Mouse (Mus musculus): ENCODE results near the gene 2900026A02Rik. TPM values are rescaled to one million over a fixed set of nuclear protein-coding genes. Genes with fewer than 3 reads are reported as not detected.

2900026A02Rik gene
- polyA plus RNA-seq, 1 experiment from 2014 or later = 12.6 TPM

DNA sequence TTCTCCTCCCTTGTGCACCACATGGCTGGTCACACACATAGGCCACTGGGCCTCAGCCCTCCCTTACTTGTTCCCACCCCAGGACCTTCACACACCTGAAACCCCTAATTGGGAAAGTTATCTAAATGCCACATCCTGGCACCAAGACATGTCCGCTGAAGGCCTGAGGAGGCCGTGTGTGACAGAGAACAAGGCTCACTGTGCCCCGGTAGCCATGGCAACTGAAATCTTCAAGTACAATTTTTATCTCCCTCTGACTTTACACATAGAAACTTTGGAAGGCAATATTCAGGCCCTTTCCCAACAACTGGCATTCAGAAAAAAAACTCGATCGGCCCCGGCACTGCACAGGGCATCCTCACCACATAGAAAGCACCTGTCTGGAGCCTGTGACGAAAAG is 72.0 kb downstream of the 2900026A02Rik start:
- ATAC-seq (ENCODE audit: low read depth) = no peak
- Histone ChIP-seq H3K27ac (ENCODE audit: low read length) (no peak overlapping the region), H3K4me1 (replicated peaks; ENCODE audit: control insufficient read depth, insufficient read depth, low read length) (peaks cover 25% of the 10 kb centered on the region), H3K4me2 (ENCODE audit: low read depth, low read length) (no peak overlapping the region), H3K36me3 (ENCODE audit: control insufficient read depth, insufficient read depth, low read length) (no peaks in the 10 kb centered on the region), H3K27me3 (ENCODE audit: control insufficient read depth, insufficient read depth, low read depth, low read length) (no peaks in the 10 kb centered on the region), H3K9ac (ENCODE audit: low read length) (no peak overlapping the region), H3K4me3 (ENCODE audit: low read length) (no peak overlapping the region), H3K9me3 (ENCODE audit: control insufficient read depth, low read length) (no peaks in the 10 kb centered on the region)
- 61% methylated on average over 7 of the region's 7 CpGs for WGBS

DNA sequence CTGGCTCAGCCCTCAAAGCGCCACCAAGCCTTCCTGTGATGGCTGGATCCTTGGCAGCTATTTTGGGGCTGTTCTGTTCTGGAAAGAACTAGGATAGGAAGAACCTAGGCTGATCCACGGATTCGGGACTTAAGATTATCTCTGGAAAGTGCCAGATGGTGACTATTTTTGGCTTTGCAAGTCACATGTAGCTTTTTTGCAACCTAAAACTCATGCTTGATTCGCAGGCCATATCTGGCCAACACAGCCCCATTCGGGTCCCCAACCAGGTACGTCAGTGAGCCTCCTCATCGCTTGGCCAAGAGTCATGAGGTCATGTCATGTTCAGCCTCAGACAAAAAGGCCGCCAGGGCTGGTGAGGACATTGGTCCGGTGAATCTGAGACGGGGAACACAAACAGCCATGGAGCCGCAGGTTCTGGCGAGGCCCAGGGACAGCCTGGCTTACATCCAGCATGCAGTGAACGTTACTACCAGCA is 73.0 kb downstream of the 2900026A02Rik start:
- Histone ChIP-seq H3K4me2 (ENCODE audit: low read depth, low read length) (no peak overlapping the region), H3K9ac (ENCODE audit: low read length) (no peak overlapping the region), H3K27ac (ENCODE audit: low read length) (no peak overlapping the region), H3K36me3 (ENCODE audit: control insufficient read depth, insufficient read depth, low read length) (no peaks in the 10 kb centered on the region), H3K9me3 (ENCODE audit: control insufficient read depth, low read length) (no peaks in the 10 kb centered on the region), H3K27me3 (ENCODE audit: control insufficient read depth, insufficient read depth, low read depth, low read length) (no peaks in the 10 kb centered on the region), H3K4me3 (ENCODE audit: low read length) (no peak overlapping the region), H3K4me1 (replicated peaks; ENCODE audit: control insufficient read depth, insufficient read depth, low read length) (peaks cover 15% of the 10 kb centered on the region)
- no peak for ATAC-seq (ENCODE audit: low read depth)
- 60% methylated on average over 13 of the region's 13 CpGs for WGBS

DNA sequence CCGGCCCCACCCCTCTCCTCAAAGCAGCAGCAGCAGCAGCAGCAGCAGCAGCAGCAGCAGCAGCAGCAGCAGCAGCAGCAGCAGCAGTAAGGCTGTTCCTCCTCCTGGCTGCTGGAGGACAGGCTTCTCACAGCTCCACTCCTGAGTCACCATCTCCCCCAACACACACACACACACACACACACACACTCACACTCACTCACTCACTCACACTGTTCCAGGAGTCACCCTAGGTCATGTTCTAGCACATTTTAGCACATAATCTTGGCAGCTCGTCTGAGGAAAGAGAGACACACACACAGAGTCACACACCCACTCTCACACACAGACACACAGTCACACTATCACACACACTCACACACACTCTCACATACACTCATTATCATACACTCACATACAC is 74.4 kb downstream of the 2900026A02Rik start:
- ATAC-seq (ENCODE audit: low read depth) = no peak
- peaks cover 12% of the 10 kb centered on the region for H3K4me1 ChIP-seq (replicated peaks; ENCODE audit: control insufficient read depth, insufficient read depth, low read length)
- WGBS = 33% methylated on average over 2 of the region's 2 CpGs

DNA sequence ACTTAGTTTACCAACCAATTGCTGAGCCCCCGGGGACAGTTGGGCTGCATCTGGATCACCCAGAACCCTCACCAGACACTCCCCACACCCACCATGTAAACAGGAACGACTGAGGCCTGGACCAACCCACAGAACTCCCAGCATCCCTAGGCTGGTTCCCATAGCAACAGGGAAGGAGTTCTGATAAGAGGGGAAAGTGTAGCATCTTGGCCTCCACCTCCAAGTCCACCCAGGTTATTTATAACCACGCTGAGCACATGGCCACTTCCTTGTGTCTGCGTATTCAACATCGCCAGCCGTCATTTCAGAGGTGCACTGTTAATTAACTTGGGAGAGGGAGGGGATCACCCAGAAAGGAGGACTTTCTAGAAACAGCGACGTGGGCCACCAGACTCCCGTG is 75.9 kb downstream of the 2900026A02Rik start:
- no peaks in the 10 kb centered on the region for H3K36me3 ChIP-seq (ENCODE audit: control insufficient read depth, insufficient read depth, low read length)
- no peaks in the 10 kb centered on the region for H3K27me3 ChIP-seq (ENCODE audit: control insufficient read depth, insufficient read depth, low read depth, low read length)
- 44% methylated on average over 9 of the region's 9 CpGs for WGBS
- no peak overlapping the region for H3K4me3 ChIP-seq (ENCODE audit: low read length)
- ATAC-seq (ENCODE audit: low read depth) = no peak
- no peak overlapping the region for H3K4me2 ChIP-seq (ENCODE audit: low read depth, low read length)
- peaks cover 3% of the 10 kb centered on the region for H3K4me1 ChIP-seq (replicated peaks; ENCODE audit: control insufficient read depth, insufficient read depth, low read length)
- H3K9me3 ChIP-seq (ENCODE audit: control insufficient read depth, low read length) = 0 out of 2 replicates have a peak, but pooled peaks cover 4% of the 10 kb centered on the region
- H3K27ac ChIP-seq (ENCODE audit: low read length) = no peak overlapping the region
- no peak overlapping the region for H3K9ac ChIP-seq (ENCODE audit: low read length)

More for the DNA sequence above, 74.4 kb downstream of the 2900026A02Rik start:
- H3K4me3 ChIP-seq (ENCODE audit: low read length) = no peak overlapping the region
- no peaks in the 10 kb centered on the region for H3K36me3 ChIP-seq (ENCODE audit: control insufficient read depth, insufficient read depth, low read length)
- H3K27me3 ChIP-seq (ENCODE audit: control insufficient read depth, insufficient read depth, low read depth, low read length) = no peaks in the 10 kb centered on the region
- H3K9me3 ChIP-seq (ENCODE audit: control insufficient read depth, low read length) = no peaks in the 10 kb centered on the region
- no peak overlapping the region for H3K4me2 ChIP-seq (ENCODE audit: low read depth, low read length)
- no peak overlapping the region for H3K27ac ChIP-seq (ENCODE audit: low read length)
- no peak overlapping the region for H3K9ac ChIP-seq (ENCODE audit: low read length)

DNA sequence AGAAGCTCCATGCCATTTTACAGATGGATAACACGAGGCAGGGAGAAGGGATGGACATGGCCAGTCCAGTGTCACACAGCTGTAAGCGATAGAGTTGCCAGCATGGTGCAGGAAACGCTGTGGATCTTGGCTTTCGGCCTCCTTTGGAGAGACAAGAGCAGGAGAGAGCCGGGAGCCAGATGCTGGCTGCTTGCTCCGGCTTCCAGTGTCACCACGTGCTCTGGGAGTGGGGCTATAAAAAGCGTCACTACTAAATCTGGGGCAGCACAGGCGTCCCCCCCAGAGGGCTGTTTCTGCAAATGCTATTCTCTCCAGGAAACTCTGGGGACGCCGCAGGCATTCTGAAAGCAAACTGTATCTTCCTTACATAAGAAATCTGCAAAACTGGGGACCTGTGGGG is 78.5 kb downstream of the 2900026A02Rik start:
- Histone ChIP-seq H3K4me2 (ENCODE audit: low read depth, low read length) (no peak overlapping the region), H3K9me3 (ENCODE audit: control insufficient read depth, low read length) (0 out of 2 replicates have a peak, but pooled peaks cover 4% of the 10 kb centered on the region), H3K27me3 (ENCODE audit: control insufficient read depth, insufficient read depth, low read depth, low read length) (no peaks in the 10 kb centered on the region; the same call in 1 of the 2 replicates), H3K9ac (ENCODE audit: low read length) (no peak overlapping the region), H3K4me3 (ENCODE audit: low read length) (no peak overlapping the region), H3K27ac (ENCODE audit: low read length) (no peak overlapping the region), H3K4me1 (replicated peaks; ENCODE audit: control insufficient read depth, insufficient read depth, low read length) (peaks cover 17% of the 10 kb centered on the region), H3K36me3 (ENCODE audit: control insufficient read depth, insufficient read depth, low read length) (no peaks in the 10 kb centered on the region)
- 38% methylated on average over 11 of the region's 11 CpGs for WGBS
- ATAC-seq (ENCODE audit: low read depth) = no peak

DNA sequence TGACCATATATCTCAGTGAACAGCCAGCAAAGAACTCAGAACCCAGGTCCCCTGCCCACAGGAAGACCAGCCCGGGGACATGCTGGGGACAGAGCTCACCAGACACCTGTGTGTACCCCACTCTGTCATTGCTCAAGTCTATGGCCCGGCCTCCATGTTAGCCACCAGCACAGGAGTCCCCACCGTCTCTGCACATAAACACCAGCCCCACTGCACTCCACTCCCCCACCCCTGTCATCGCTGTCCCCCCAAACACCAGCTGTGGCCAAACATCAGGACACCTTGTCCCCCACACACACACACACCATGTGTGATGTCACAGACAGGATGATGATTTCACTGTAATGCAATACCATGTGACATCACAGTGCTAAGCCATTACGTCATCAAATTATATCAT is 79.0 kb downstream of the 2900026A02Rik start:
- Histone ChIP-seq H3K9ac (ENCODE audit: low read length) (no peak overlapping the region), H3K9me3 (ENCODE audit: control insufficient read depth, low read length) (0 out of 2 replicates have a peak, but pooled peaks cover 4% of the 10 kb centered on the region), H3K4me2 (ENCODE audit: low read depth, low read length) (no peak overlapping the region), H3K4me3 (ENCODE audit: low read length) (no peak overlapping the region), H3K36me3 (ENCODE audit: control insufficient read depth, insufficient read depth, low read length) (no peaks in the 10 kb centered on the region), H3K27ac (ENCODE audit: low read length) (no peak overlapping the region), H3K27me3 (ENCODE audit: control insufficient read depth, insufficient read depth, low read depth, low read length) (no peaks in the 10 kb centered on the region; the same call in 1 of the 2 replicates), H3K4me1 (replicated peaks; ENCODE audit: control insufficient read depth, insufficient read depth, low read length) (peaks cover 17% of the 10 kb centered on the region)
- WGBS = 89% methylated on average over 5 of the region's 5 CpGs
- no peak for ATAC-seq (ENCODE audit: low read depth)

DNA sequence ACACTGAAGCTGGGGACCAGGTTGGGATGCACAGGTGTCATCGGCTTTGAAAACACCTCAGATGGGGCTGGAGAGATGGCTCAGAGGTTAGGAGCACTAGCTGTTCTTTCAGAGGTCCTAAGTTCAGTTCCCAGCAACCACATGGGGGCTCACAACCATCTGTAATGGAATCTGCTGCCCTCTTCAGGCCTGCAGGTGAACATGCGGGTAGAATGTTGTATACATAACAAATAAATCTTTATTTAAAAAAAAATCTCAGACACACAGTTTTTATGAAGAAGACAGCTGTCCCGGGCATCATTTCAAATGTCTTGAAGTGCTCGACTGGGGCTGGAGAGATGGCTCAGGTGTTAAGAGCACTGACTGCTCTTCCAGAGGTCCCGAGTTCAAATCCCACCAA is 80.2 kb downstream of the 2900026A02Rik start:
- no peak for ATAC-seq (ENCODE audit: low read depth)
- no peak overlapping the region for H3K4me2 ChIP-seq (ENCODE audit: low read depth, low read length)
- WGBS = 94% methylated on average over 5 of the region's 5 CpGs
- peaks cover 17% of the 10 kb centered on the region for H3K4me1 ChIP-seq (replicated peaks; ENCODE audit: control insufficient read depth, insufficient read depth, low read length)
- H3K9ac ChIP-seq (ENCODE audit: low read length) = no peak overlapping the region
- H3K4me3 ChIP-seq (ENCODE audit: low read length) = no peak overlapping the region
- no peak overlapping the region for H3K27ac ChIP-seq (ENCODE audit: low read length)
- no peaks in the 10 kb centered on the region for H3K36me3 ChIP-seq (ENCODE audit: control insufficient read depth, insufficient read depth, low read length)
- H3K27me3 ChIP-seq (ENCODE audit: control insufficient read depth, insufficient read depth, low read depth, low read length) = no peaks in the 10 kb centered on the region; the same call in 1 of the 2 replicates
- 0 out of 2 replicates have a peak, but pooled peaks cover 4% of the 10 kb centered on the region for H3K9me3 ChIP-seq (ENCODE audit: control insufficient read depth, low read length)

DNA sequence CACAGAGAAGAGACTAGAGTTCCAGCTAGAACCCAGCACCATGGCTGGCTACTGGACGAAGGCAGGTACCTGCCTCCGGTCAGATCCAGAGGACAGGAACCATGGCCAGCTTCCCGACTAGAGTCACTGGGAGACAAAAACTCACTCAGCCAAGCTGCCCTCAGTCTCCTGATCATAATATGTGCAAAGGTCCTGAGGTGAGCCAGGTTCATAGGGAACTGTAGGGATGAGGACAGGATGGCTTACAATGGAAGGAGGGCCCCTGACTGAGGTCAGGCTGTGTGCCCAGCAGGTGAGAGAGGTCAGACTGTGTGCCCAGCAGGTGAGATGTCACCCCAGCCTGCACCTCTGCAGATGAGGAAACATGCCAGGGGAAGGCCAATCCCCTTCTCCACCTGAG is 81.0 kb downstream of the 2900026A02Rik start:
- Histone ChIP-seq H3K27ac (ENCODE audit: low read length) (no peak overlapping the region), H3K27me3 (ENCODE audit: control insufficient read depth, insufficient read depth, low read depth, low read length) (no peaks in the 10 kb centered on the region; the same call in 1 of the 2 replicates), H3K4me2 (ENCODE audit: low read depth, low read length) (no peak overlapping the region), H3K9ac (ENCODE audit: low read length) (no peak overlapping the region), H3K9me3 (ENCODE audit: control insufficient read depth, low read length) (0 out of 2 replicates have a peak, but pooled peaks cover 4% of the 10 kb centered on the region), H3K36me3 (ENCODE audit: control insufficient read depth, insufficient read depth, low read length) (no peaks in the 10 kb centered on the region), H3K4me3 (ENCODE audit: low read length) (no peak overlapping the region), H3K4me1 (replicated peaks; ENCODE audit: control insufficient read depth, insufficient read depth, low read length) (peaks cover 20% of the 10 kb centered on the region)
- no peak for ATAC-seq (ENCODE audit: low read depth)
- WGBS = 88% methylated on average over 3 of the region's 3 CpGs

DNA sequence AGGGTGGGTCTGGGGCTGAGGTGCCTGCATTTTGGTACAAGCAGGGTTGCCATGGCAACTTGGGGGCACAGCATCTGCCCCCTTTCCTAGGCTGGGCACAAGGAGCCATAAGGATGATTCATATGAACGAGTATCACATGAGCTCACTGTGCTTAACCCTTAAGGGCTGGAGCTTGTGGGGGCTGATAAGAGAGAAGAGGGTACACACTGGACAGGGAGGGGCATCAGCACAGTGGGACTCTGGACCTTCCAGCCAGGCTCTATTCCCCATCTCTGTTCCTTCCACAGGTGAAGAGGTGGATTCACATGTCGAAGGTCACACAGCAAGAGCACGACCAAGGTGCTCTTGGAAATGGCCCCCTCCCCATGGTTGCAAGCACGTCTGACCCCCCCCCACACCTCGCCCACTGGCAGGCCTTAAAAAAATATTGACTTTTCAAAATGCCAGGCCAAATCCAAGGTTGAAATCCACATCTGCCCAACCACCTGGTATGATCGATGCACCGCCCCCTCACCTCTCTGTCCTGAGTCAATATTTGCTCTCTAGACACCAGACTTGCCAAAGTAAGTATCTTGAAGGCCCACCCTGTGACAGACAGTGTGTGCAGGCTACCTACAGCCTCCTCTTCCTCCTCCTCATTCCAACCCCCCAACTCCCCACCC is 81.8 kb downstream of the 2900026A02Rik start:
- Histone ChIP-seq H3K27me3 (ENCODE audit: control insufficient read depth, insufficient read depth, low read depth, low read length) (no peaks in the 10 kb centered on the region; the same call in 1 of the 2 replicates), H3K4me1 (replicated peaks; ENCODE audit: control insufficient read depth, insufficient read depth, low read length) (peaks cover 22% of the 10 kb centered on the region), H3K9ac (ENCODE audit: low read length) (peak overlapping the region; percentile 75), H3K27ac (ENCODE audit: low read length) (peak overlapping the region; percentile 95), H3K36me3 (ENCODE audit: control insufficient read depth, insufficient read depth, low read length) (no peaks in the 10 kb centered on the region), H3K9me3 (ENCODE audit: control insufficient read depth, low read length) (0 out of 2 replicates have a peak, but pooled peaks cover 4% of the 10 kb centered on the region), H3K4me3 (ENCODE audit: low read length) (peak overlapping the region; percentile 56), H3K4me2 (ENCODE audit: low read depth, low read length) (peak overlapping the region; percentile 90)
- peak; percentile 11 for ATAC-seq (ENCODE audit: low read depth)
- 44% methylated on average over 7 of the region's 7 CpGs for WGBS
